Mouse (Mus musculus): ENCODE data around the gene Hdac5.

The Hdac5 gene

GRCm38 (mm10) chr11:102215511-102215910, 14.5 kb downstream of the Hdac5 start:
- DNase-seq (ENCODE audit: low spot score): no peak

- DNase-seq (ENCODE audit: low spot score): peak; percentile 60
Measured at GRCm38 (mm10) chr11:102214430-102215156, 15.4 kb downstream of the Hdac5 start.

GRCm38 (mm10) chr11:102211936-102212341, 18.0 kb downstream of the Hdac5 start:
- no peak for DNase-seq (ENCODE audit: low spot score)

- DNase-seq (ENCODE audit: low spot score): no peak
Measured at GRCm38 (mm10) chr11:102211011-102211410, 19.0 kb downstream of the Hdac5 start.

- no peak for DNase-seq (ENCODE audit: low spot score)
Measured at GRCm38 (mm10) chr11:102210185-102210584, 19.8 kb downstream of the Hdac5 start.

GRCm38 (mm10) chr11:102209742-102210141, 20.2 kb downstream of the Hdac5 start:
- DNase-seq (ENCODE audit: low spot score): no peak

GRCm38 (mm10) chr11:102208846-102209245, 21.1 kb downstream of the Hdac5 start:
- no peak for DNase-seq (ENCODE audit: low spot score)

GRCm38 (mm10) chr11:102207825-102208777, 21.9 kb downstream of the Hdac5 start:
- no peak for DNase-seq (ENCODE audit: low spot score)

- DNase-seq (ENCODE audit: low spot score): no peak
Measured at GRCm38 (mm10) chr11:102206481-102206880, 23.5 kb downstream of the Hdac5 start.

GRCm38 (mm10) chr11:102201408-102201821, 28.6 kb downstream of the Hdac5 start:
- no peak for DNase-seq (ENCODE audit: low spot score)

- DNase-seq (ENCODE audit: low spot score): no peak
Measured at GRCm38 (mm10) chr11:102199856-102200255, 30.1 kb downstream of the Hdac5 start.

GRCm38 (mm10) chr11:102198245-102198644, 31.7 kb downstream of the Hdac5 start:
- DNase-seq (ENCODE audit: low spot score): no peak

GRCm38 (mm10) chr11:102196018-102196797, 33.8 kb downstream of the Hdac5 start:
- no peak for DNase-seq (ENCODE audit: low spot score)

GRCm38 (mm10) chr11:102193657-102194440, 36.1 kb downstream of the Hdac5 start:
- DNase-seq (ENCODE audit: low spot score): no peak

- DNase-seq (ENCODE audit: low spot score): no peak
Measured at GRCm38 (mm10) chr11:102190848-102191247, 39.1 kb downstream of the Hdac5 start.

GRCm38 (mm10) chr11:102189461-102190436, 40.2 kb downstream of the Hdac5 start, which contains the start of gene G6pc3:
Gene G6pc3 (plus strand): TSS chr11:102189620.
- peak; percentile 89 for DNase-seq (ENCODE audit: low spot score)

- no peak for DNase-seq (ENCODE audit: low spot score)
Measured at GRCm38 (mm10) chr11:102188980-102189379, 41.0 kb downstream of the Hdac5 start.

- DNase-seq (ENCODE audit: low spot score): no peak
Measured at GRCm38 (mm10) chr11:102186235-102186634, 43.7 kb downstream of the Hdac5 start.

GRCm38 (mm10) chr11:102185677-102186076, 44.3 kb downstream of the Hdac5 start:
- DNase-seq (ENCODE audit: low spot score): no peak

Data from testis, postnatal 14 days (tissue).